Mouse (Mus musculus) adrenal gland, adult 18-20 months (tissue): ENCODE results near the gene Kcnq1. TPM values are rescaled to one million over a fixed set of nuclear protein-coding genes. Genes with fewer than 3 reads are reported as not detected.

Experiments used
- DNase-seq, 2 experiments: peaks; one replicate each; pipeline ENCODE4 v3.0.0; 2021 to 2022; ENCODE audit warnings: low spot score in 2 of 2
- total RNA-seq, 2 experiments: library from RNA; stranded (reverse); gene quantifications; 1 replicate in 1 of 2; 2 replicates in 1 of 2; pipeline ENCODE4 v1.2.3; 2021

Kcnq1 gene
- total RNA-seq, 2 experiments from 2014 or later: 3.2 to 6.0 TPM

GRCm38 (mm10) chr7:143407931-143408501 is 301.9 kb downstream of the Kcnq1 start:
- DNase-seq: no peak

- no peak for DNase-seq
These were observed 302.5 kb downstream of the Kcnq1 start for GRCm38 (mm10) chr7:143408615-143409021.

- DNase-seq: no peak
These were observed 306.4 kb downstream of the Kcnq1 start for GRCm38 (mm10) chr7:143412606-143413005.

- no peak for DNase-seq
These were observed 308.9 kb downstream of the Kcnq1 start for GRCm38 (mm10) chr7:143415070-143415469.

- DNase-seq: no peak
These were observed 310.2 kb downstream of the Kcnq1 start for GRCm38 (mm10) chr7:143416406-143416805.

GRCm38 (mm10) chr7:143417875-143418274 is 311.7 kb downstream of the Kcnq1 start:
- DNase-seq: no peak

GRCm38 (mm10) chr7:143419585-143420160 is 313.5 kb downstream of the Kcnq1 start:
- no peak for DNase-seq

GRCm38 (mm10) chr7:143428142-143428813 is 322.1 kb downstream of the Kcnq1 start:
- no peak for DNase-seq

GRCm38 (mm10) chr7:143428814-143429499 is 322.8 kb downstream of the Kcnq1 start:
- no peak for DNase-seq

- DNase-seq: no peak
These were observed 326.5 kb downstream of the Kcnq1 start for GRCm38 (mm10) chr7:143432631-143433030.

- DNase-seq: peak in 1 of 2 experiments; percentile 45
These were observed 327.2 kb downstream of the Kcnq1 start for GRCm38 (mm10) chr7:143433331-143433730.

GRCm38 (mm10) chr7:143437231-143437893 is 331.2 kb downstream of the Kcnq1 start:
- DNase-seq: peak in 1 of 2 experiments; percentile 4

GRCm38 (mm10) chr7:143437894-143438581 is 331.9 kb downstream of the Kcnq1 start:
- no peak for DNase-seq

GRCm38 (mm10) chr7:143438965-143439364 is 332.8 kb downstream of the Kcnq1 start:
- DNase-seq: no peak

GRCm38 (mm10) chr7:143444580-143444954 is 338.4 kb downstream of the Kcnq1 start:
- DNase-seq: no peak

- DNase-seq: no peak
These were observed 338.9 kb downstream of the Kcnq1 start for GRCm38 (mm10) chr7:143444955-143445648.

GRCm38 (mm10) chr7:143445651-143446460 is 339.7 kb downstream of the Kcnq1 start:
- DNase-seq: peak in 1 of 2 experiments; percentile 6

- DNase-seq: no peak
These were observed 341.0 kb downstream of the Kcnq1 start for GRCm38 (mm10) chr7:143447130-143447529.

GRCm38 (mm10) chr7:143458963-143459331 is 352.8 kb downstream of the Kcnq1 start:
- no peak for DNase-seq
